Mouse (Mus musculus): ENCODE measurements around the gene Grk1. TPM values are rescaled to one million over a fixed set of nuclear protein-coding genes. Genes with fewer than 3 reads are reported as not detected.

Grk1 gene
- polyA plus RNA-seq (2012; rRNA removed): 0.01 TPM in 2 replicates

DNA sequence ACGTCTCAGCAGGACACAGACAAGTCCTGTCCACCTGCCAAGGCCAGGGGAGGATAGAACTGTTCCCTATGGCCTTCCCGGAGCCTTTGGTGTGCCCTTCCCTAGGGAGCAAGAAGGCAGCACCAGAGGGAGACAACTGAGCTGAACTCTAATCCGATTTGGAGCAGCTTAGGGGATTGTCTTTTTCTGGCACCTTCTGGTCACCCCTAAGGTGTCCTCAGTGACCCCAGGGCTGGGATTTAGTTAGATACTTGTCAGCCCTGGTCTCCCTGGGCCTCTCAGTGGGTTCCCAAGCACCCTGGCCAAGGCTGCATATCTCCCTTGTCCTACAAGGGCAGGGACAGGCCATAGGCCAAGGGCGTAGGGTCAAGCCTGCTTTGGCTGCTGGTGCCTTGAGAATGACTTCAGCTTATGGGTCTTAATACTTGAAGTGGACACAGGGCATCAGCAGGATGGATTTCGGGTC is at the start of gene Grk1:
Gene Grk1, plus strand, starts transcription at position 416 of the 466 bp plus-strand sequence.
- DNase-seq (ENCODE audit: low spot score): no peak

GRCm38 (mm10) chr8:13356221-13356620 is 48.7 kb upstream of the Grk1 start:
- DNase-seq (ENCODE audit: low spot score): no peak

DNA sequence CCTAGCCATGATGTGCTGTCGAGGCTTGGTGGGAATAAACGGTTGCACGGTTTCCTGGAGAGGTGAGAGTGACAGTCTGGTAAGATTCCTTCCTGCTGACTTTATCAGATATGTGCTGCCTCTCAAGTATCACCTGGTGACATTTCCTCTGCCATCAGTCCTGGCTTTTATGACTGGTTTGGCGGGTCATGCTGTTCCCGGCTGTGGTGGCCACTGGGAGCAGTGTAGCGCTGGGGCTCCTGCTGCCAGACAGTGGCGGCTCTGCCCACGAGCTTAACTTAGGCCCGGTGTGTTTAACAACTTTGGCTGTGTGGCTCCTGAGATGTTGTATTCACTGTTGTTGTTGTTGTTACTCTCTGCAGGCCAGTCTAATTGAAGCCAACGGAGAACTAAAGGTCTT is 48.2 kb upstream of the Grk1 start:
- DNase-seq (ENCODE audit: low spot score): no peak

DNA sequence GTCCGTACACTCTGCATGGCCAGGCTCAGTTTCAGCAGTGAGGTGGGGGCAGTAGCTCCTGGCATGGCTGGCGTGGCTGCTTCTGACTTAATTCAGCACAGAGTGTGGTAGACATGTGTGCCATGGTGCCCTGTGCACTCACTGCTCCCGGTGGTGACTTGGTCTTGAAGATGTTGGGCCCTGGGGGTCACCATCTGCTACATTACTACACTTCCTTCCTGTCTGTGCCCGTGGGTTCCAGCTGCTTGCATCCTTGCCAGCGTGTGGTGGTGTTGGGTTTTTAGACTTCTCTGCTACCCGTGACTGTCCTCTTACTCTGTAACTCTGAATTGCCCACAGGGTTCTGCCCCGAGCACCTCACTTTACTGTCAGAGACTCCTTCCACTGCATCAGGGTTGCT is 44.7 kb upstream of the Grk1 start:
- DNase-seq (ENCODE audit: low spot score): no peak

- no peak for DNase-seq (ENCODE audit: low spot score)
Observed at GRCm38 (mm10) chr8:13361865-13362264, 43.0 kb upstream of the Grk1 start.

- no peak for DNase-seq (ENCODE audit: low spot score)
Observed at GRCm38 (mm10) chr8:13373151-13373662, 31.7 kb upstream of the Grk1 start.

- no peak for DNase-seq (ENCODE audit: low spot score)
Observed at GRCm38 (mm10) chr8:13381630-13382029, 23.3 kb upstream of the Grk1 start.

DNA sequence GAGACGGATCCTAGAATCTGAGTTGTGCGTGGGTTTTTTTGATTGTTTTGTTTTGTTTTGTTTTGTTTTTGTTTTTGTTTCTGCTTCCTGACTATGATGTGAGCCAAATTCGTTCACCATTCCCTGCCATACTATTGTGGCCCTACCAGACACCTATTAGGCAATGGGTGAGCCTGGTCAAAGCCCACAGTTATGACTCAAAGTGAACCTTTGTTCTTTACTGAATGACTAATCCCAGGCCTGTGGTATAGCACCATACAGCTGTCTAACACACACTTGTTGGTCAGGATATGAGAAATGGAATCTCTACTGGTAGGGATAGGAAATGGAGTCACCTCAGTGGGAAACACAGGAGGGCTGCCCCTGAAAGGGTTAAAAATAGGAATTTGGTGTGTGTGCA is 22.3 kb upstream of the Grk1 start:
- no peak for DNase-seq (ENCODE audit: low spot score)

DNA sequence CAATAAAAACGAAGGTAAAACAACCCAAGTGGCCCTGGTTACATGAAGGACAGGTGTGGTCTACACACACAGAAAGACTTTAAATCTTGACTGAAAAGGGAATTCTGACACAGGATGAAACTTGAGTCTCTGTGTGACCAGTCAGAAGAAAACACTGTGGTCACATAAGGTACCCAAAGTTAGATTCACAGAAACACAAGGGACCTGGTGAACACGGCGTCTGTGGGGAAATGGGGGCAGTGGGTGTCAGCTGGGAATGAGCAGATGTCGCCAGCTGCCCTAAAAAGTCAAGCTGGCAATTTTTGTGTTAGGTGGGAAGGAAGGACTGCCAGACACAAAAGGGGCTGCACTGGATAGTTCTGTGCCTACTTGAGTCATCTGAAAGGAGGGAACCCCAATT is 21.9 kb upstream of the Grk1 start:
- no peak for DNase-seq (ENCODE audit: low spot score)

DNA sequence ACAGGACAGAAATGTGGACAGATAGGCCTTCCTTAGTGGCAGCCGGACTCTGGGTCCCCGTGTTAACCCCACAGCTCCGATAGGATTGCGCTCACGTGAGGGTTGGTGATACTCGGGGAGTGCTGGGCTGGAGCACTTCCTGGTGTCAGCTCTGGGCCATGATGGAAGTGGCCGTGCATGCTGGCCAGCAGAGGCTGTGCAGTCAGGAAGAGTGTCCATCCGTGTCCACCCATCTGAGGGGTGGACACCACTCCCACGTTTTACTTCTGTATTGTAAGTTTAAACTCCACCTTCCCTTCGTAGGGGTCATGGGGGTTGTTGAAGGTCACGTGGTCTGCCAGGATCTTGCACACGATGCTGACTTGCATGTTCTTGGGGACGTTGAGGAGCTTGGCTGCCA is 18.5 kb upstream of the Grk1 start:
- DNase-seq (ENCODE audit: low spot score): no peak

DNA sequence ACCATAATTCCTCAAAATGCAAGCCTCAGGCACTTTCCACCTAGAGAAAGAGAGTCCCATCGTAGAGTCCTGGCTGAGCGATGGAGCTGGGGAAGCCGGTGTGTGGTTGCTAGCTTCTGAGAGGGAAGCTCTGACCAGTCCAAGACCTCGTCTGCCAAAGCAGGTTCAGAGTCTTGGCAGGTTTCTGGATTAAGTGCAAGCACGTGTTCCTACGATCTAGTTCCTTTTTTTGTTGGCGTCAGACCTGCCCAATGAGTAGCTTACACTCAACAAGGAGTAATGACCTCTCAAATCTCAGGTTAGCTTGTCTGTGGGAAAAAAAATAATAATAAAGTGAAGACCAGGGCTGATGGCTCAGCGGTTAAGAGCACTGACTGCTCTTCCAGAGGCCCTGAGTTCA is 17.2 kb upstream of the Grk1 start:
- no peak for DNase-seq (ENCODE audit: low spot score)

DNA sequence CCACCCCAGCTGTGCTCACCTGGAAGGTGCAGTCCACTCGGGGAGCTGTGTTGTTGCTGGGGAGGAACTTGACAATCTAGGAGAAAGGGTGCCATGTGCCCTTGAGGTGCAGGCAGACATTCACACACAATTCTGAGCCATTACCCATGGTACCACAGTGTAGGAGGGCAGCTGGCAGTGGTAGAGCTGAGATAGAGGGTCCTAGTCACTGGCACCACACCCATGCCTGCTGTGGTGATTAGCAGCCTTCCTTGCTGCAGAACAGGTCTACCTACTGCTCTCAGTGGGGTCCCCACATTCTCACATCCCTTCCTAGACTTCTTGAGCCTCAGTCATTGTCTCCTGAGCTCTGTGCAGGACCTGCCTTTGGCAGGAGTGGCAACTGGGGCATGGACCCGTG is 16.1 kb upstream of the Grk1 start:
- DNase-seq (ENCODE audit: low spot score): no peak

GRCm38 (mm10) chr8:13393869-13394268 is 11.0 kb upstream of the Grk1 start:
- DNase-seq (ENCODE audit: low spot score): no peak

DNA sequence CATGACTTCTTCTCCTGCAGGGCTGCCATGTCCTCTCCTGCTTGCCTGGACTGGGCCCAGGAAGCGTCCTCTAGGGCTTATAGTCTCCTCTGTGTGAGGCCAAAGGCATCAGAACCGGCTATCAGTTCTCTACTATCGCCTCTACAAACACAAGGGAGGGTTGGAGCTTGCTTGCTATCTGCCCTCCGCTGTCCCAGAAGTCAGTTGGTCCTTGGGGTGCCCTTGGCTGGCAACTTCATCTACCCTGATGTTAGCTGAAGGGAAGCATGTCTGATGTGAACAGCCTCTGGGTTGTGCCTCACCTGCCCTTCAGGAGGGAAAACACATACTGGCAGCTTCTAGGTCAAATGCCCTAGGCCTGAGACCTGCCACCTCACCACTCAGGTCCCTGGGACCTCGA is 8.2 kb upstream of the Grk1 start, which contains the start of gene Atp4b:
Gene Atp4b, minus strand, starts transcription at position 101 of the 400 bp plus-strand sequence.
- no peak for DNase-seq (ENCODE audit: low spot score)

- no peak for DNase-seq (ENCODE audit: low spot score)
Observed at GRCm38 (mm10) chr8:13403517-13403916, 1.4 kb upstream of the Grk1 start.

DNA sequence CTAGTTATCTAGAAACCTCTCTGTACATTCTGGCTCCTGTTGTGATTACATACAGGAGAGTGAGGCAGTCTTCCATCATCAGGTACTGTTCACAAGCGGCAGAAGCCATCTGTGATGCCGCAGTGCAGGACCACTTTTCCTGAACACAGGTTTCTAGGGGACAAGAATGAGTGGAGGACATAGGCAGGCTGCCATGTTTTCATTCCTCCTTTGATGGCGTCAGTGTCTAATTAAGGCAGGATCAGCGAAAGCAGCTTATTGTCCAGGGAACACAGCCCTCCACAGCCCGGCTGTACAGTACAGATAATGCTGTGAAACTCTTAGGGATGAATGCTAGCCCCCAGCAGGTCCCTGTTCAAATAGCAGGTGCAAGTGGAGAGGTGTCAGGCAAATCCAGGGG is 1.1 kb downstream of the Grk1 start:
- no peak for DNase-seq (ENCODE audit: low spot score)

DNA sequence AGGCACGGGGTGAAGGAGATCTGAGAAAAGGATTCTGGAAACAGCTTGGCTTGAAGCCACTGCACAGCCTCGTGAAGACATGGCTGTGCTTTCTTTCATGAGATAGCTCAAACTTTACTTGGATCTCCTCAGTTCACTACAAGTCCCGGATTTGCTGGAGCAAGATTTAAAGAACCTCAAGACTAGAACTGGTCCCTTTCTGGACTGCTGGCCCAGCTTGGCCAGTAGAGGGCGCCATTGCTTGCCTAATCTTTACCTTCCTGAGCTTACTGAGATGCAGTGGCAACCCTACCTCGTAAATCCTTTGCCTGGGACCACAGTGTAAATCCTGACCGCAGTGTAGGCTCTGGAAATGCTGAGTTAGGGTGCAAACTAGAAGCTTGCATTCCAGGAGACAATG is 6.7 kb downstream of the Grk1 start:
- no peak for DNase-seq (ENCODE audit: low spot score)

GRCm38 (mm10) chr8:13412891-13413558 is 8.1 kb downstream of the Grk1 start:
- DNase-seq (ENCODE audit: low spot score): no peak

GRCm38 (mm10) chr8:13413823-13414390 is 9.0 kb downstream of the Grk1 start:
- DNase-seq (ENCODE audit: low spot score): no peak

DNA sequence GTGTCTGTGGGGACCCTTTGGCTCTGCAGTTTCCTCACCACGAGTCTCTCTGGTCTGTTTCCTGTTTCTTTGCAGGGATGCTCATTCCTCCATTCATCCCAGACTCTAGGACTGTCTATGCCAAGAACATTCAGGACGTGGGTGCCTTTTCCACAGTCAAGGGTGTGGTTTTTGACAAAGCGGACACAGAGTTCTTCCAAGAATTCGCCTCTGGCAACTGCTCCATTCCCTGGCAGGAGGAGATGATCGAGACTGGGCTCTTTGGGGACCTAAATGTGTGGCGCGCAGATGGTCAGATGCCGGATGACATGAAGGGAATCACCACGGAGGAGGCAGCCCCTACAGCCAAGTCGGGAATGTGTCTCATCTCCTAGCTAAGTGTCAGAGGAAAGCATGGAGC is 11.0 kb downstream of the Grk1 start:
- DNase-seq (ENCODE audit: low spot score): no peak

DNA sequence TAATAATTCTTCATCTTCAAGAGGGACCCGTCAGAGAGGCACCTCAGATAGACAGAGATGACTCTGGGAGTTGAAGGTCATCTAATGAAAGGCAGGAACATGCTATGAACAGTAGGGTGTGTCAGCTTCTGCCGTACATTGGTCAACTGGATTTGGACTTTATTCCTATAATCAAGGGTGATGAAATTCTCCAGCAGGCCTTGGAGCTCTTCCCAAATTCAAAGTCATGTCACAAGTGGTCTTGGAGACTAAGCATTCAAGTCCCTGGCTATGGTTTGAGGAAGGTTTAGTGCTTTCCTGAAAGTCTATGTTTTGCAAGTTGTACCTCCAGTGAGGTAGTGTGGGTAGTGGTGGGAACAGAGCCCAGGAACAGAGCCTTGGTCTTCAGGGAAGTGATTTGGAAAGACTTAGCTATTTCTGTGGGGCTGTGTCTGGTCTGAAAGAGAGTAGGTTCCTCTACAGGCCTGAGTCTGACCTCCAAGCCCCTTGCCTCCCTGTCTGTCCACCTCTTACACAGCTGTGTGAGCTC is 14.3 kb downstream of the Grk1 start:
- no peak for DNase-seq (ENCODE audit: low spot score)

DNA sequence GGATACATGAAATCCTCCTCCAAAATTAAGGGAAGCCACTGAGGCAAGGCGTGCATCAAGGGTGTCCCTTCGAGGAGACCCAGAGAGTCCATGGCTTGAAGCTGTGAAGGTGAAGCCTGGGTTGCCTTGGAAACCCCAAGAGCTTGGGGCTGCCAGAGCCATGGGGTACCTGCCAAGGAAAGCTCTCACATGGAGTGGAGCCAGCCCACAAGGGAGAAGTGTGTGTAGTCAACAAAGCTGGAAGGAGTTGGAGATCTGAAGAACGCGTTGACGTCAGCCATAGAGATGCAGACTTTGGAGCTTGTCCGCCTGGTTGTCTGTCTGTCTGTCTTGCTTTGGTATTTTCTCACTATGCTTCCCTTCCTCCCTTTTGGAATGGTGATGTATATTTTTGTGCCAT is 16.1 kb downstream of the Grk1 start:
- DNase-seq (ENCODE audit: low spot score): no peak

DNA sequence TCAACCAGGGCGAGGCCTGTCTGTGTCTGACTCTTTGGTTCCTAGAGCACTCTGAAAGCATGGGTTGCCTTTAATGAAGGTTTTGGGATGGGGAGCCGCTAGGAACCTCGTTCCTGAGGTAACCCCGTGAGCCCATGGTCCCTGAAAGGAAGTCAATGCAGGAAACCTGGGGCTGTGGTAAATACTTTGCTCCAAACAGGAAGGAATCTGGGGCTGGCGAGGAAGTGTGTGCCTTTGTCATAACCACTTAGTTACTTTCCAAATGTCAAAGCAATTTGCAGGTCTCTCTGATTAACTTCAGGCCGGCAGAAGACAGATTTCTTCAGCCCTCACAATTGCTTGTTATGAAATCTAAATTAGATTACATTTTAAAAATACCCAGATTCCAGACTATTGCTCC is 22.5 kb downstream of the Grk1 start:
- no peak for DNase-seq (ENCODE audit: low spot score)
